Mouse (Mus musculus) kidney, embryonic 14.5 days (tissue): ENCODE measurements around the gene Tfap2a. TPM values are rescaled to one million over a fixed set of nuclear protein-coding genes. Genes with fewer than 3 reads are reported as not detected.
A peak's percentile ranks its signal among the peaks of the same experiment; 100 is the strongest.

Experiments
- ATAC-seq: fragments of 200-750 bp; cut with Nextera tagmentation; 2 replicates; pipeline ENCODE4 v1.8.0; 2017; ENCODE audit warnings: moderate number of reproducible peaks, mild to moderate bottlenecking, moderate TSS enrichment, moderate library complexity; ENCODE audit not compliant: low FRiP score, low TSS enrichment
- H3K27ac ChIP-seq: fragments of 300-500 bp; sonication (generic); 2 replicates; pipeline ENCODE4 v1.5.1; 2014; ENCODE audit warnings: low read depth, mild to moderate bottlenecking, low read length, moderate library complexity, mixed read lengths
- H3K27me3 ChIP-seq: fragments of 300-500 bp; sonication (generic); 2 replicates; pipeline ENCODE4 v1.6.1; 2014; ENCODE audit warnings: mild to moderate bottlenecking, low read length; ENCODE audit not compliant: control insufficient read depth, insufficient read depth
- H3K36me3 ChIP-seq: fragments of 300-500 bp; sonication (generic); 2 replicates; pipeline ENCODE4 v1.6.1; 2014; ENCODE audit warnings: low read length, mixed read lengths; ENCODE audit not compliant: control insufficient read depth, insufficient read depth
- H3K4me1 ChIP-seq: fragments of 300-500 bp; sonication (generic); 2 replicates; pipeline ENCODE4 v1.6.1; 2014; ENCODE audit warnings: low read length, mixed read lengths; ENCODE audit not compliant: control insufficient read depth, insufficient read depth
- H3K4me2 ChIP-seq: fragments of 300-500 bp; sonication (generic); replicated peaks from 2 replicates; pipeline ENCODE4 v1.6.1; 2014; ENCODE audit warnings: low read depth, mild to moderate bottlenecking, low read length
- H3K4me3 ChIP-seq: fragments of 300-500 bp; sonication (generic); 2 replicates; pipeline ENCODE4 v1.5.1; 2014; ENCODE audit warnings: mild to moderate bottlenecking, low read length
- H3K9ac ChIP-seq: fragments of 300-500 bp; sonication (generic); 2 replicates; pipeline ENCODE4 v1.6.1; 2014; ENCODE audit warnings: low read depth, mild to moderate bottlenecking, low read length, moderate library complexity
- H3K9me3 ChIP-seq: fragments of 300-500 bp; sonication (generic); 2 replicates; pipeline ENCODE4 v1.6.1; 2016; ENCODE audit warnings: low read length; ENCODE audit not compliant: control insufficient read depth
- WGBS: fragments of 180-500 bp; shearing (Covaris S2); extraction: QIAGEN DNeasy Blood & Tissue Kit; methylation state at CpG from one replicate; pipeline ENCODE4 v1.1.7; 2014; 5-methylcytosine and 5-hydroxymethylcytosine counted together
- polyA plus RNA-seq: library from polyadenylated mRNA; unstranded; fragments of >200 nt; fragmentation: Nextera tagmentation; extraction: Ambion mirVana; gene quantifications from 2 replicates; pipeline ENCODE4 v1.2.1, GENCODE M21; 2014

The Tfap2a gene
- polyA plus RNA-seq, 1 experiment from 2014 or later = 4.8 TPM

- under 1% methylated on average over 19 of the region's 19 CpGs for WGBS
- Histone ChIP-seq H3K36me3 (no peaks in the 10 kb centered on the region), H3K27me3 (peaks cover 74% of the 10 kb centered on the region), H3K9me3 (no peaks in the 10 kb centered on the region), H3K9ac (no peak overlapping the region), H3K4me1 (no peaks in the 10 kb centered on the region), H3K27ac (no peak overlapping the region), H3K4me2 (peak overlapping the region; percentile 25), H3K4me3 (peak overlapping the region; percentile 0)
- no peak; the same call in 1 of the 2 replicates for ATAC-seq
Measured at GRCm38 (mm10) chr13:40744111-40744805, 6.1 kb upstream of the Tfap2a start.

DNA sequence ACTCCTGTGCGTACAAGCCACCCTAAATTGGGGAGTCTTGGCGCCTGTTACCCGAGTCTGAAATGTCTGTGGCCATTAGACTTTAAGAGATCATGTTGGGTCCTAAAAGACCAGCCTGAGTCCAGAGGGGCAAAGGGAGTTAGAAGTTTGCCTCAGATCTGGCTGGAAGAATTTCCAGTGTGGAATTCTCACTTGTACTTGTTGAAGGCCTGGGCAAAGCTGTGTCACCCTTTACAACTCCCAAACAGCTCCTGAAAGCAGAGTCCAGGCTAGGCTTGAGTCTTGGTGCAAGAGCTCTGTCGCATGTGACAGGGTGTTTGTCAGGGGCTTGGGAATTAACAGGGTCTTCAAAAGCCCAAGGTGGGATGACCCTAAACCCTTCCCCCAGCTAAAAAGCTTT lies 5.0 kb upstream of the Tfap2a start:
- 9% methylated on average over 4 of the region's 4 CpGs for WGBS
- no peak overlapping the region for H3K27ac ChIP-seq
- no peaks in the 10 kb centered on the region for H3K4me1 ChIP-seq
- H3K4me2 ChIP-seq = no peak overlapping the region
- no peak overlapping the region for H3K9ac ChIP-seq
- no peaks in the 10 kb centered on the region for H3K36me3 ChIP-seq
- ATAC-seq = no peak
- H3K4me3 ChIP-seq = no peak overlapping the region
- H3K27me3 ChIP-seq = peaks cover 84% of the 10 kb centered on the region
- no peaks in the 10 kb centered on the region for H3K9me3 ChIP-seq

GRCm38 (mm10) chr13:40741841-40742550 lies 3.8 kb upstream of the Tfap2a start:
- Histone ChIP-seq H3K9ac (no peak overlapping the region), H3K4me2 (no peak overlapping the region), H3K4me3 (no peak overlapping the region), H3K4me1 (no peaks in the 10 kb centered on the region), H3K9me3 (no peaks in the 10 kb centered on the region), H3K36me3 (no peaks in the 10 kb centered on the region), H3K27ac (no peak overlapping the region), H3K27me3 (peaks cover 92% of the 10 kb centered on the region)
- WGBS = 2% methylated on average over 25 of the region's 25 CpGs
- ATAC-seq = no peak

DNA sequence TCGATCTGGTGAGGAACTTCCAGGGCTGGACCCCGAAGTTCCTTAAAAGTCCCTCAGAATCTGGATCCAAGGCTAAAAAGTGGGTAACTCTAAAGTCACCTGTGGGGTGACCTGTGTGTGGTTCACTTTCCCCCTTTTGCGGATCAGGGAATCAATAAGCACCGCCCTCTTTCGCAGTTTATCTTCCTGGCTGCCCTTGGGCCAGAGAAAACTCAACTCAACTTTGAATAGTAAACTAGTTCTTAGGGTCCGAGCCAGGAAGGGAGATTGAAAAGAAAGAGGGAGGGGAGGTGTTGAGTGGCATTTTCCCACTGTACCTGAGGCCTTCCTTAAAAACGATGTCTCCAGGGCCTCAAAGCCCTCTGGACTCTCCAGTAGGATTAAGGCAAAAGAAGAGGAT lies 3.3 kb upstream of the Tfap2a start:
- Histone ChIP-seq H3K4me3 (no peak overlapping the region), H3K27me3 (peaks cover 97% of the 10 kb centered on the region), H3K4me1 (no peaks in the 10 kb centered on the region), H3K36me3 (no peaks in the 10 kb centered on the region), H3K27ac (no peak overlapping the region), H3K9me3 (no peaks in the 10 kb centered on the region), H3K4me2 (no peak overlapping the region), H3K9ac (no peak overlapping the region)
- WGBS = 2% methylated on average over 7 of the region's 7 CpGs
- ATAC-seq = no peak

GRCm38 (mm10) chr13:40740727-40741360 lies 2.7 kb upstream of the Tfap2a start:
- Histone ChIP-seq H3K27ac (no peak overlapping the region), H3K4me2 (no peak overlapping the region), H3K4me1 (no peaks in the 10 kb centered on the region), H3K9me3 (no peaks in the 10 kb centered on the region), H3K9ac (no peak overlapping the region), H3K4me3 (no peak overlapping the region), H3K36me3 (no peaks in the 10 kb centered on the region), H3K27me3 (peaks cover 99% of the 10 kb centered on the region)
- 3% methylated on average over 18 of the region's 19 CpGs for WGBS
- no peak for ATAC-seq

DNA sequence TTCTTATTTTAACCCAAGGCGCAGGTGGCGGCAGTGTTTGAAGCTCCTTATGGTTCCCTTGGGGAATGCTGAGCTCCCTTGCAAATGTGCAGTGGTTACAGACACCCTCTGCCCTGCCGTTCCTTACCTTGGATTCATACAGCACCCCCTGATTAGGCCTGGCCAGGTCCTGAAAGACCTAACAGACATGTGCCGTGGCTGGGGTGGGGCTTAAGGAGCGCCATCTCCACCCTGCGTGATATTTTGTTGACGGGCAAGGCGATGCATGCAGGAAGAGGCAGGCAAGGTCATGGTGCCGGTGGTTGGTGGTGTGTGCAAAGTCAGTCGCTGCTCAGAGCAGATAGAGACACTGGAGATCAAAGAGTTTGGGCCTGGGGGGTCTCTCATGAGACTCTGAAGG lies 1.7 kb upstream of the Tfap2a start:
- WGBS = 1% methylated on average over 10 of the region's 10 CpGs
- Histone ChIP-seq H3K4me3 (no peak overlapping the region), H3K9me3 (no peaks in the 10 kb centered on the region), H3K4me2 (no peak overlapping the region), H3K27me3 (peaks cover 99% of the 10 kb centered on the region), H3K36me3 (no peaks in the 10 kb centered on the region), H3K4me1 (no peaks in the 10 kb centered on the region), H3K27ac (no peak overlapping the region), H3K9ac (no peak overlapping the region)
- no peak for ATAC-seq

DNA sequence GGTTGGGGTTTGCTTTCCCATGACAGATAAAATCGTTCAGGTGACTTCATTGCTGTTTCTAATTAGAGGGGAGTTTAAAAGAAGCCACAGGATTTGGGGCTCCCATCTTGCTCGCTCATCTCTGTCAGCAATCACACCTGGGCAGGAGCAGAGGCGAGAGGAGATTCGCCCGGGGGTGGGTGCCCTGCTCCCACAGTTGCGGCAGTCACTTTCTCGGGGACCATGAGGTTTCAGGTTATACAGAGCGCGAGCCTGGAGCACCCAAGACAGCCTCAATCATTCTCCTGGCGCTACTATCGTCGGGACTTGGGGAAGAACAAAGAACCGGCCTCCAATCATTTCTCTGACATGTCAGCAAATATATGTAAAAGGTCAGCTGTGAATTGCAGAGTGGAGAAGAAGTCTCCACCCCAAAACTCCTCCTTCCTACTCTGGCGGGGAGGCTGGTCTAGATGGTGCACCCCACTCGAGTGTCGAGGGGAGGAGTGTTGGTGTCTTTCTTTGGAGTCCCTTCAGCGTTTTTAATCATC lies 1.0 kb upstream of the Tfap2a start:
- Histone ChIP-seq H3K9ac (no peak overlapping the region), H3K9me3 (no peaks in the 10 kb centered on the region), H3K4me3 (no peak overlapping the region), H3K4me1 (no peaks in the 10 kb centered on the region), H3K36me3 (no peaks in the 10 kb centered on the region), H3K27ac (no peak overlapping the region), H3K27me3 (peaks cover 99% of the 10 kb centered on the region), H3K4me2 (peak overlapping the region; percentile 4)
- ATAC-seq = no peak
- under 1% methylated on average over 17 of the region's 17 CpGs for WGBS

DNA sequence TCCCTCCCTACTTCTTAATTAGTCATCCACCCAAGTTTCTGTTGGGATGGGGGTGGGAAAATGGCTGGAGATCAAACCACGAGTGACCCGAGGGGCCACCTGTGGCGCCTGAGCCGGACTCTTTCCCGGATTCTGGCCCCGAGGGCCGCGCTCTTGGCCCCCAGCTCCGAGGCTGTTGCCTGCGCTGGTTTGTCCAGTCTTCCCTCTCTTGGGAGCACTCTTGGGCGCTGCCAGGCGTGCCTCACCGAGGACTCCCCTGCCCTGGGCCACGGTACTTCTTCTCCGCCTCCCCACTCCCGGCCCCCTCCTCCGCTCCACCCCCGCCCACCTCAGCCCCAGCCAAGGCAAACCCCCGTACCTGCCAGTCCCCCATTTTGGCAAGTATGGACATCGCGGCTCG lies 415 bp downstream of the Tfap2a start:
- no peaks in the 10 kb centered on the region for H3K4me1 ChIP-seq
- 1% methylated on average over 22 of the region's 22 CpGs for WGBS
- H3K9ac ChIP-seq = peak overlapping the region; percentile 57; the same call in 1 of the 2 replicates
- H3K36me3 ChIP-seq = no peaks in the 10 kb centered on the region
- peak overlapping the region; percentile 74 for H3K27ac ChIP-seq
- no peaks in the 10 kb centered on the region for H3K9me3 ChIP-seq
- H3K4me3 ChIP-seq = peak overlapping the region; percentile 26
- ATAC-seq = no peak
- peaks cover 99% of the 10 kb centered on the region for H3K27me3 ChIP-seq
- peak overlapping the region; percentile 27 for H3K4me2 ChIP-seq

- Histone ChIP-seq H3K27ac (peak overlapping the region; percentile 74), H3K36me3 (no peaks in the 10 kb centered on the region), H3K4me3 (peak overlapping the region; percentile 26), H3K4me2 (peak overlapping the region; percentile 38), H3K27me3 (peaks cover 95% of the 10 kb centered on the region), H3K4me1 (no peaks in the 10 kb centered on the region), H3K9ac (peak overlapping the region; percentile 57; the same call in 1 of the 2 replicates), H3K9me3 (no peaks in the 10 kb centered on the region)
- ATAC-seq = no peak
- 3% methylated on average over 15 of the region's 15 CpGs for WGBS
Measured at GRCm38 (mm10) chr13:40737099-40737498, 1.1 kb downstream of the Tfap2a start.
